Mouse (Mus musculus): ENCODE data around the gene Prkab2.

- no peak for TF ChIP-seq CTCF (IDR thresholded peaks at IDR 0.05; ENCODE audit: low read depth, low read length)
- no peak for TF ChIP-seq POLR2A (IDR thresholded peaks at IDR 0.05; ENCODE audit: insufficient read depth, low read length)
- TF ChIP-seq EP300 (IDR thresholded peaks at IDR 0.05; ENCODE audit: insufficient read depth, low read depth, low read length), result no peak
Observed at GRCm38 (mm10) chr3:97627893-97628292, 30.1 kb upstream of the Prkab2 start.

Measured in ES-Bruce4 (cell line).